Mouse (Mus musculus) cerebral cortex, adult 2 months (tissue): ENCODE measurements around the gene Defb45.

ENCODE experiments used
- WGBS: fragments of 180-500 bp; shearing (Covaris S2); methylation state at CpG from one replicate; pipeline ENCODE4 v1.1.7; 2018; 5-methylcytosine and 5-hydroxymethylcytosine counted together

The Defb45 gene

GRCm38 (mm10) chr2:152607746-152608145, 8.5 kb upstream of the Defb45 start:
- WGBS, result 81% methylated on average over 6 of the region's 6 CpGs

- 75% methylated on average over 15 of the region's 15 CpGs for WGBS
Observed at GRCm38 (mm10) chr2:152604057-152604456, 4.9 kb upstream of the Defb45 start, which contains the start of gene Defb36. Gene Defb36 (plus strand): TSS chr2:152604327.

- 71% methylated on average over 4 of the region's 4 CpGs for WGBS
Observed at GRCm38 (mm10) chr2:152601275-152601960, 2.2 kb upstream of the Defb45 start.

- WGBS, result 93% methylated on average over 6 of the region's 6 CpGs
Observed at GRCm38 (mm10) chr2:152600076-152600475, 877 bp upstream of the Defb45 start.

- WGBS, result 56% methylated on average over 6 of the region's 6 CpGs
Observed at GRCm38 (mm10) chr2:152589021-152589420, 10.2 kb downstream of the Defb45 start.

GRCm38 (mm10) chr2:152588450-152588849, 10.7 kb downstream of the Defb45 start:
- WGBS, result 56% methylated on average over 2 of the region's 2 CpGs

- 80% methylated on average over 4 of the region's 4 CpGs for WGBS
Observed at GRCm38 (mm10) chr2:152586926-152587560, 12.2 kb downstream of the Defb45 start.

- 91% methylated on average over 11 of the region's 11 CpGs for WGBS
Observed at GRCm38 (mm10) chr2:152580612-152581011, 18.6 kb downstream of the Defb45 start.

- 90% methylated on average over 7 of the region's 7 CpGs for WGBS
Observed at GRCm38 (mm10) chr2:152580107-152580506, 19.1 kb downstream of the Defb45 start, which contains the start of gene Defb19. Gene Defb19 (minus strand): TSS chr2:152580312.

- WGBS, result 94% methylated on average over 8 of the region's 8 CpGs
Observed at GRCm38 (mm10) chr2:152573484-152573883, 25.7 kb downstream of the Defb45 start.

- WGBS, result 65% methylated on average over 11 of the region's 11 CpGs
Observed at GRCm38 (mm10) chr2:152572114-152572794, 26.9 kb downstream of the Defb45 start, which contains the start of gene Defb21. Gene Defb21 (plus strand): TSS chr2:152572744.

- WGBS, result 93% methylated on average over 6 of the region's 6 CpGs
Observed at GRCm38 (mm10) chr2:152570313-152570712, 28.9 kb downstream of the Defb45 start.

- WGBS, result 85% methylated on average over 4 of the region's 4 CpGs
Observed at GRCm38 (mm10) chr2:152569881-152570280, 29.3 kb downstream of the Defb45 start.

- WGBS, result 82% methylated on average over 5 of the region's 5 CpGs
Observed at GRCm38 (mm10) chr2:152569038-152569437, 30.2 kb downstream of the Defb45 start, which contains the start of gene Gm17416. Gene Gm17416 (plus strand): TSS chr2:152569338.

- WGBS, result 90% methylated on average over 7 of the region's 7 CpGs
Observed at GRCm38 (mm10) chr2:152556655-152557054, 42.5 kb downstream of the Defb45 start.

GRCm38 (mm10) chr2:152553774-152554423, 45.3 kb downstream of the Defb45 start:
- 10% methylated on average over 16 of the region's 16 CpGs for WGBS

- WGBS, result 80% methylated on average over 5 of the region's 5 CpGs
Observed at GRCm38 (mm10) chr2:152548124-152548523, 51.1 kb downstream of the Defb45 start.

- WGBS, result 14% methylated on average over 4 of the region's 4 CpGs
Observed at GRCm38 (mm10) chr2:152544691-152545090, 54.5 kb downstream of the Defb45 start.

GRCm38 (mm10) chr2:152543478-152543877, 55.7 kb downstream of the Defb45 start:
- WGBS, result 81% methylated on average over 4 of the region's 4 CpGs
